Mouse (Mus musculus): ENCODE measurements around the gene Pald1.

DNA sequence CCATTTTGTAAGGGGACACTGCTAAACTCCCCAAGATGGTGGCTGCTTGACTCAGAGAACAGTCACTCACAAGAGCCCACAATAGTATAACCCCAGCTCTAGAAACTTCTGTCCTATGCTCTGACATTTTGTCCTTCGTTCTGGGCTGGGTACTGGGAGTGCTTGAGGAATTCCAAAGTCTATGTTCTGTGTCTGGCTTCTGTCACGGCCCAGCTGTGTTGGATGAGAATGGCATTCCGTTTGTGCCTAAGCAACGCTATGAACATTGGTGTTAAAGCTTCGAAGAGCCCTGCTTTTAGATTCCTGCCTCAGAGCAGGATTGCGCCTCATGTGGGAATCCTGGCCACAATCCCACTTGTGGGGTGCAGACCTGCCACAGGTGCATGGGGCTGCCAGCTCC, 71.2 kb downstream of the Pald1 start:
- no peak for TF ChIP-seq CTCF (IDR thresholded peaks at IDR 0.05; ENCODE audit: low read depth, low read length)
- no peak for TF ChIP-seq POLR2A (IDR thresholded peaks at IDR 0.05; ENCODE audit: insufficient read depth, low read length)
- TF ChIP-seq EP300 (IDR thresholded peaks at IDR 0.05; ENCODE audit: insufficient read depth, low read depth, low read length), result no peak

Data from ES-Bruce4 (cell line).